Mouse (Mus musculus) Patski (cell line): ENCODE measurements around the gene Ttc32. TPM values are rescaled to one million over a fixed set of nuclear protein-coding genes. Genes with fewer than 3 reads are reported as not detected.
A peak's percentile ranks its signal among the peaks of the same experiment; 100 is the strongest.

ENCODE experiments used
- ATAC-seq: fragments of 100-300 bp; one replicate; pipeline ENCODE4 v1.8.0; 2021
- CTCF ChIA-PET: fragments of 350-600 bp; sonication (Branson Sonifier 250); formaldehyde crosslinking; loops from one replicate; lab custom pipeline; 2022; ENCODE audit warnings: inconsistent platforms; lab: Charles Lee
- POLR2A ChIA-PET: fragments of 350-600 bp; sonication (Branson Sonifier 250); formaldehyde crosslinking; loops from one replicate; lab custom pipeline; 2022; ENCODE audit warnings: antibody characterized with exemption, inconsistent platforms; lab: Charles Lee
- DNase-seq: peaks from one replicate; pipeline ENCODE4 v3.0.0-alpha.2; 2011; ENCODE audit warnings: low read depth, low spot score
- H3K27me3 ChIP-seq: fragments of 371-371 bp; one replicate; pipeline ENCODE4 v1.5.1; 2021
- CTCF ChIP-seq: fragments of 100-300 bp; IDR thresholded peaks from one replicate; pipeline ENCODE4 v1.5.1; 2021
- in situ Hi-C: fragments of 300-500 bp; cut with MboI; formaldehyde crosslinking; loops from 3 replicates; pipeline ENCODE4 v1.11.1; 2018; ENCODE audit warnings: low pct_unique_long_range_greater_than_20kb, mixed read lengths
- polyA plus RNA-seq: library from polyadenylated mRNA; unstranded; gene quantifications from one replicate; pipeline ENCODE4 v1.2.3, GENCODE M21; 2021

Ttc32 gene
- polyA plus RNA-seq, 1 experiment from 2014 or later: 14.7 TPM

- ChIA-PET CTCF (no interaction called here), POLR2A (no interaction called here)
- in situ Hi-C loops: loop anchor here (5.0 to 10.0 kb wide), 3 partner anchors 102 to 1477 kb away; no protein-coding TSS in a partner anchor
- H3K27me3 ChIP-seq: no peaks in the 10 kb centered on the region
- no peak for TF ChIP-seq CTCF
- no peak for ATAC-seq
- no peak for DNase-seq
Measured at GRCm38 (mm10) chr12:9059965-9060364, 30.2 kb downstream of the Ttc32 start.

GRCm38 (mm10) chr12:9063611-9064010, 33.8 kb downstream of the Ttc32 start:
- ChIA-PET CTCF (no interaction called here), POLR2A (no interaction called here)
- no peak for ATAC-seq
- TF ChIP-seq CTCF: no peak
- in situ Hi-C loops: loop anchor here (5.0 kb wide), 1 partner anchor 99 kb away; no protein-coding TSS in a partner anchor
- DNase-seq: no peak
- H3K27me3 ChIP-seq: no peaks in the 10 kb centered on the region

GRCm38 (mm10) chr12:9071058-9071457, 41.3 kb downstream of the Ttc32 start:
- POLR2A ChIA-PET: no interaction called here
- no peak for ATAC-seq

GRCm38 (mm10) chr12:9071493-9071892, 41.7 kb downstream of the Ttc32 start:
- ChIA-PET CTCF (interaction anchor here (1.1 kb wide), 1 partner anchor 14 kb away, joined by 3 read pairs; no protein-coding TSS in a partner anchor), POLR2A (no interaction called here)
- no peak for TF ChIP-seq CTCF
- H3K27me3 ChIP-seq: no peaks in the 10 kb centered on the region
- ATAC-seq (no peak), DNase-seq (no peak)
- in situ Hi-C loops: no loop called here

More at GRCm38 (mm10) chr12:9071058-9071457, 41.3 kb downstream of the Ttc32 start:
- H3K27me3 ChIP-seq: no peaks in the 10 kb centered on the region
- TF ChIP-seq CTCF: no peak
- DNase-seq: no peak
- CTCF ChIA-PET: no interaction called here
- in situ Hi-C loops: no loop called here

GRCm38 (mm10) chr12:9077554-9078125, 47.8 kb downstream of the Ttc32 start:
- in situ Hi-C loops: no loop called here
- DNase-seq: no peak
- H3K27me3 ChIP-seq: no peaks in the 10 kb centered on the region
- no peak for ATAC-seq
- POLR2A ChIA-PET: no interaction called here
- TF ChIP-seq CTCF: no peak
- CTCF ChIA-PET: no interaction called here

GRCm38 (mm10) chr12:9090226-9090625, 60.4 kb downstream of the Ttc32 start:
- POLR2A ChIA-PET: no interaction called here
- in situ Hi-C loops: no loop called here
- TF ChIP-seq CTCF: no peak
- ATAC-seq: peak; percentile 73
- CTCF ChIA-PET: interaction anchor here (0.8 kb wide), 1 partner anchor 10 kb away, joined by 3 read pairs; no protein-coding TSS in a partner anchor
- H3K27me3 ChIP-seq: no peaks in the 10 kb centered on the region
- DNase-seq: peak; percentile 47

Other genes starting within 250 kb of the Ttc32 start
- gene Laptm4a, start 108.3 kb upstream of the Ttc32 start, polyA plus RNA-seq: 550 TPM
- 0.17 TPM for gene Matn3, start 82.1 kb upstream of the Ttc32 start, polyA plus RNA-seq
- gene Wdr35, start 56.1 kb upstream of the Ttc32 start, polyA plus RNA-seq: 41.7 TPM